In genomic region chr9:55543703-55544401, GRCm38 (mm10) we compare ENCODE assay signal across 8 mouse cellular contexts. TPM values are rescaled to one million over a fixed set of nuclear protein-coding genes. Genes with fewer than 3 reads are reported as not detected.
A peak's percentile ranks its signal among the peaks of the same experiment; 100 is the strongest.
DNase-seq lines count a peak whose midpoint lies in the region; ATAC-seq and TF ChIP-seq lines count a peak whose summit lies in the region.

No protein-coding gene starts in this region.

- H3K9me3 ChIP-seq in heart, embryonic 14.5 days (ENCODE audit: control insufficient read depth, low read length): no peaks in the 10 kb centered on the region
- no peaks in the 10 kb centered on the region for H3K9me3 ChIP-seq in kidney, postnatal 0 days (replicated peaks; ENCODE audit: low read length)

- DNase-seq in frontal cortex, postnatal 14 days (ENCODE audit: low spot score in 2 of 2): peak; percentile 29 to 55
- DNase-seq in frontal cortex, adult 2 months (ENCODE audit: extremely low spot score in 1 of 2, low spot score in 1 of 2): no peak
- peak; percentile 38 for DNase-seq in CD4-positive helper T cell, adult 2 months (ENCODE audit: low read depth, low spot score)
- DNase-seq in embryo, embryonic 10.5 days (ENCODE audit: low spot score): peak; percentile 70
- peak; percentile 29 for DNase-seq in kidney, postnatal 0 days (ENCODE audit: low spot score)
- peak; percentile 66 for DNase-seq in mesoderm, embryonic 11.5 days (ENCODE audit: low read depth, low spot score)
- peak; percentile 28 for DNase-seq in thymus, postnatal 14 days

- ATAC-seq in heart, embryonic 14.5 days (ENCODE audit: insufficient number of reproducible peaks, insufficient read depth, low FRiP score, low read depth): no peak
- ATAC-seq in kidney, postnatal 0 days (replicated peaks; ENCODE audit: low FRiP score, low read depth): no peak

- 1% methylated on average over 46 of the region's 46 CpGs for WGBS in heart, embryonic 14.5 days
- WGBS in kidney, postnatal 0 days: 2% methylated on average over 46 of the region's 46 CpGs

- peaks cover 97% of the 10 kb centered on the region for H3K27me3 ChIP-seq in heart, embryonic 14.5 days (ENCODE audit: control insufficient read depth, insufficient read depth, low read length)
- peaks cover 84% of the 10 kb centered on the region for H3K27me3 ChIP-seq in kidney, postnatal 0 days (ENCODE audit: insufficient read depth, low read length)

- peaks cover 9 to 41% of the 10 kb centered on the region in 2 experiments; a peak in 3 of 4 replicates for H3K4me1 ChIP-seq in heart, embryonic 14.5 days (ENCODE audit: control insufficient read depth in 2 of 2, insufficient read depth in 2 of 2, low read length in 2 of 2)
- peaks cover 32% of the 10 kb centered on the region for H3K4me1 ChIP-seq in kidney, postnatal 0 days (replicated peaks; ENCODE audit: insufficient read depth, low read length)

- no peak overlapping the region for H3K9ac ChIP-seq in heart, embryonic 14.5 days (ENCODE audit: low read length)
- no peak overlapping the region for H3K9ac ChIP-seq in kidney, postnatal 0 days (ENCODE audit: low read depth, low read length)

- no peak overlapping the region for H3K27ac ChIP-seq in heart, embryonic 14.5 days (replicated peaks in 1 of 2; ENCODE audit: control insufficient read depth in 1 of 2, insufficient read depth in 1 of 2, low read depth in 2 of 2, low read length in 2 of 2)
- no peak overlapping the region for H3K27ac ChIP-seq in kidney, postnatal 0 days

- peak overlapping the region; percentile 5 to 29; a peak in 3 of 4 replicates for H3K4me3 ChIP-seq in heart, embryonic 14.5 days (ENCODE audit: control insufficient read depth in 1 of 2, insufficient read depth in 1 of 2, low read depth in 1 of 2, low read length in 2 of 2)
- H3K4me3 ChIP-seq in kidney, postnatal 0 days (replicated peaks; ENCODE audit: low read depth, low read length): peak overlapping the region; percentile 23

- peak overlapping the region; percentile 52 for H3K4me2 ChIP-seq in heart, embryonic 14.5 days (ENCODE audit: low read length)
- H3K4me2 ChIP-seq in kidney, postnatal 0 days (ENCODE audit: low read length): peak overlapping the region; percentile 1; the same call in 1 of the 2 replicates

- H3K36me3 ChIP-seq in heart, embryonic 14.5 days (ENCODE audit: control insufficient read depth, insufficient read depth, low read length): no peaks in the 10 kb centered on the region
- no peaks in the 10 kb centered on the region for H3K36me3 ChIP-seq in kidney, postnatal 0 days (ENCODE audit: insufficient read depth, low read length)

- no peak for TF ChIP-seq CTCF in kidney, postnatal 0 days (IDR thresholded peaks at IDR 0.05; ENCODE audit: low read depth)

RNA-seq across cellular contexts. Expression of gene Isl2, which starts 5.4 kb away (rescaled TPM):
- polyA plus RNA-seq in frontal cortex, adult 2 months (2012; rRNA removed): not detected in 2 replicates
- 0.12 and 0.13 TPM in 2 replicates for polyA plus RNA-seq in heart, embryonic 14.5 days (2014; fragmentation: Nextera tagmentation; extraction: Ambion mirVana)
- not detected in 2 replicates for polyA plus RNA-seq in kidney, postnatal 0 days (2015; fragmentation: Nextera tagmentation; extraction: Ambion mirVana)

RNA-seq across cellular contexts. Expression of gene Etfa, which starts 31.8 kb away (rescaled TPM):
- polyA plus RNA-seq in frontal cortex, adult 2 months (2012; rRNA removed): 37.7 and 48.5 TPM in 2 replicates
- 396 and 402 TPM in 2 replicates for polyA plus RNA-seq in heart, embryonic 14.5 days (2014; fragmentation: Nextera tagmentation; extraction: Ambion mirVana)
- 372 and 395 TPM in 2 replicates for polyA plus RNA-seq in kidney, postnatal 0 days (2015; fragmentation: Nextera tagmentation; extraction: Ambion mirVana)

Comparison
In these comparisons a context has a peak if more than half of its experiments do, and no peak if none do; other contexts are left out.
1. DNase-seq: peak in frontal cortex, postnatal 14 days (2 of 2), CD4-positive helper T cell, adult 2 months (single experiment), embryo, embryonic 10.5 days (single experiment), kidney, postnatal 0 days (single experiment), mesoderm, embryonic 11.5 days (single experiment) and thymus, postnatal 14 days (single experiment); none in frontal cortex, adult 2 months (0 of 2).